Mouse (Mus musculus): ENCODE results near the gene Fmc1. TPM values are rescaled to one million over a fixed set of nuclear protein-coding genes. Genes with fewer than 3 reads are reported as not detected.
A peak's percentile ranks its signal among the peaks of the same experiment; 100 is the strongest.

Fmc1 gene
- polyA plus RNA-seq, 1 experiment from 2014 or later: 288 TPM

- peak overlapping the region; percentile 95 for H3K9ac ChIP-seq (ENCODE audit: low read depth, low read length)
- peaks cover 9% of the 10 kb centered on the region; the same call in 1 of the 2 replicates for H3K4me1 ChIP-seq (replicated peaks; ENCODE audit: insufficient read depth, low read length)
- no peaks in the 10 kb centered on the region for H3K27me3 ChIP-seq (ENCODE audit: insufficient read depth, low read length)
- peak overlapping the region; percentile 99 for H3K27ac ChIP-seq
- H3K9me3 ChIP-seq (replicated peaks; ENCODE audit: low read length): no peaks in the 10 kb centered on the region
- H3K36me3 ChIP-seq (ENCODE audit: insufficient read depth, low read length): 0 out of 2 replicates have a peak, but pooled peaks cover 2% of the 10 kb centered on the region
- H3K4me3 ChIP-seq (replicated peaks; ENCODE audit: low read depth, low read length): peak overlapping the region; percentile 76
- H3K4me2 ChIP-seq (ENCODE audit: low read length): peak overlapping the region; percentile 52
- WGBS: under 1% methylated on average over 32 of the region's 32 CpGs
- peak; percentile 99 for DNase-seq (ENCODE audit: low spot score)
- peak; percentile 95 for ATAC-seq (replicated peaks; ENCODE audit: low FRiP score, low read depth)
- no peak for TF ChIP-seq CTCF (IDR thresholded peaks at IDR 0.05; ENCODE audit: low read depth)
Observed at GRCm38 (mm10) chr6:38551989-38552635, 18.8 kb downstream of the Fmc1 start.

GRCm38 (mm10) chr6:38552636-38553000, 19.3 kb downstream of the Fmc1 start:
- ATAC-seq (replicated peaks; ENCODE audit: low FRiP score, low read depth) (no peak), DNase-seq (ENCODE audit: low spot score) (no peak)
- 13% methylated on average over 5 of the region's 5 CpGs for WGBS
- Histone ChIP-seq H3K4me3 (replicated peaks; ENCODE audit: low read depth, low read length) (peak overlapping the region; percentile 76), H3K9ac (ENCODE audit: low read depth, low read length) (peak overlapping the region; percentile 95), H3K27ac (peak overlapping the region; percentile 99; the same call in 1 of the 2 replicates), H3K4me1 (replicated peaks; ENCODE audit: insufficient read depth, low read length) (peaks cover 9% of the 10 kb centered on the region; the same call in 1 of the 2 replicates), H3K4me2 (ENCODE audit: low read length) (peak overlapping the region; percentile 52), H3K9me3 (replicated peaks; ENCODE audit: low read length) (no peaks in the 10 kb centered on the region), H3K36me3 (ENCODE audit: insufficient read depth, low read length) (0 out of 2 replicates have a peak, but pooled peaks cover 2% of the 10 kb centered on the region), H3K27me3 (ENCODE audit: insufficient read depth, low read length) (no peaks in the 10 kb centered on the region)
- TF ChIP-seq CTCF (IDR thresholded peaks at IDR 0.05; ENCODE audit: low read depth): no peak

DNA sequence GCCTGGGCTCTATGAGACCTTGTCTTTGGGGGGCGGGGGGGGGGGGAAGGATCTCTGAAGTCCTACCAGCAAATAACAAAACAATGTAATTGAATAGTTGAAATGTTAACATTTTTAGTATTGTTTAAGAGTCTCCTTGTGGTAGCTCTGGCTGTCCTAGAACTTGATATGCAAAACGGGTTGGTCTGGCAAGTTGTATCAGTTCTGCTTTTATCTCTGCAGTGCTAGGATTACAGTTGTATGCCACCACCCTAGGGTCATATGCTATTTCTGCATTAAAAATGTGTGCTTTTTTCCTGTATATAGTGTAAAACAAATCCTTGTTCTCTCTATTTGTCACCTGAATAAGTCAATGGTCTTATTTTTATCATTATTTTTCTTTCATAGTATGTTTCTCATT, 42.8 kb downstream of the Fmc1 start:
- no peak for TF ChIP-seq CTCF (IDR thresholded peaks at IDR 0.05; ENCODE audit: low read depth)
- DNase-seq (ENCODE audit: low spot score) (no peak), ATAC-seq (replicated peaks; ENCODE audit: low FRiP score, low read depth) (no peak)
- Histone ChIP-seq H3K27ac (no peak overlapping the region), H3K36me3 (ENCODE audit: insufficient read depth, low read length) (peaks cover 25% of the 10 kb centered on the region), H3K4me1 (replicated peaks; ENCODE audit: insufficient read depth, low read length) (no peaks in the 10 kb centered on the region), H3K9ac (ENCODE audit: low read depth, low read length) (no peak overlapping the region), H3K9me3 (replicated peaks; ENCODE audit: low read length) (no peaks in the 10 kb centered on the region), H3K4me2 (ENCODE audit: low read length) (no peak overlapping the region), H3K27me3 (ENCODE audit: insufficient read depth, low read length) (no peaks in the 10 kb centered on the region), H3K4me3 (replicated peaks; ENCODE audit: low read depth, low read length) (no peak overlapping the region)
- 81% methylated on average over 2 of the region's 2 CpGs for WGBS

GRCm38 (mm10) chr6:38580112-38580857, 47.0 kb downstream of the Fmc1 start:
- H3K36me3 ChIP-seq (ENCODE audit: insufficient read depth, low read length): peaks cover 24% of the 10 kb centered on the region; the same call in 1 of the 2 replicates

DNA sequence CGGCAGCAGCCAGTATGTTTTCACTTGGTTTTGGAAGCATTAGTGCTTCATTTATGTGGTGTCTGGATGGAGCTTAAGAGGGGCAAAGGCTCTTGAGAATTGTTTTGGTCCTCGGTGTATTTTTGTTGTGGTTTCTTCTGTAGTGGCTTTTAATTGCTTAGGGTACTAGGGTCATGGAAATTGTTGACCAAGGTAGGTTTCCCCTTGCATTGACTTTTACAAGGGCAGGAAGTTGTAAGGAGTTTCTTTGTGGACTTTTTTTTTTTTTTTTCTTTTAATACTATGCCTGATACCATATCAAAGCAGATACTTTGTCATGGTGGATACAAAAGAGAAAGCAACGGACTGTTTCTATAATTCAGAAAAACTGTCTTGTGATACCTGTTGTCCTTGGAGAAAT, 48.4 kb downstream of the Fmc1 start:
- no peak overlapping the region for H3K27ac ChIP-seq
- DNase-seq (ENCODE audit: low spot score): no peak
- peaks cover 32% of the 10 kb centered on the region; the same call in 1 of the 2 replicates for H3K36me3 ChIP-seq (ENCODE audit: insufficient read depth, low read length)
- no peaks in the 10 kb centered on the region for H3K9me3 ChIP-seq (replicated peaks; ENCODE audit: low read length)
- no peak overlapping the region for H3K4me3 ChIP-seq (replicated peaks; ENCODE audit: low read depth, low read length)
- WGBS: 86% methylated on average over 3 of the region's 3 CpGs
- ATAC-seq (replicated peaks; ENCODE audit: low FRiP score, low read depth): no peak
- no peaks in the 10 kb centered on the region for H3K4me1 ChIP-seq (replicated peaks; ENCODE audit: insufficient read depth, low read length)
- H3K9ac ChIP-seq (ENCODE audit: low read depth, low read length): no peak overlapping the region
- no peak overlapping the region for H3K4me2 ChIP-seq (ENCODE audit: low read length)
- no peak for TF ChIP-seq CTCF (IDR thresholded peaks at IDR 0.05; ENCODE audit: low read depth)
- no peaks in the 10 kb centered on the region for H3K27me3 ChIP-seq (ENCODE audit: insufficient read depth, low read length)

More at GRCm38 (mm10) chr6:38580112-38580857, 47.0 kb downstream of the Fmc1 start:
- Histone ChIP-seq H3K27me3 (ENCODE audit: insufficient read depth, low read length) (no peaks in the 10 kb centered on the region), H3K9ac (ENCODE audit: low read depth, low read length) (no peak overlapping the region), H3K4me2 (ENCODE audit: low read length) (no peak overlapping the region), H3K9me3 (replicated peaks; ENCODE audit: low read length) (no peaks in the 10 kb centered on the region), H3K27ac (no peak overlapping the region), H3K4me3 (replicated peaks; ENCODE audit: low read depth, low read length) (no peak overlapping the region), H3K4me1 (replicated peaks; ENCODE audit: insufficient read depth, low read length) (no peaks in the 10 kb centered on the region)
- 92% methylated on average over 3 of the region's 3 CpGs for WGBS
- no peak for DNase-seq (ENCODE audit: low spot score)
- TF ChIP-seq CTCF (IDR thresholded peaks at IDR 0.05; ENCODE audit: low read depth): no peak
- no peak for ATAC-seq (replicated peaks; ENCODE audit: low FRiP score, low read depth)

Small RNA genes within 50 kb of the gene (microRNA-seq; reads per million reads assigned to microRNA genes)
- not detected for gene Mir7670

Other genes with a start within 250 kb of the Fmc1 start
- 4.9 and 5.3 TPM in 2 replicates for gene Zc3hav1l, start 234.2 kb upstream of the Fmc1 start, polyA plus RNA-seq (2015; fragmentation: Nextera tagmentation; extraction: Ambion mirVana)
- gene Zc3hav1, start 178.9 kb upstream of the Fmc1 start, polyA plus RNA-seq (2015; fragmentation: Nextera tagmentation; extraction: Ambion mirVana): 5.4 and 5.6 TPM in 2 replicates
- 4.3 and 5.1 TPM in 2 replicates for gene Ttc26, start 152.0 kb upstream of the Fmc1 start, polyA plus RNA-seq (2015; fragmentation: Nextera tagmentation; extraction: Ambion mirVana)
- gene Ubn2, start 99.6 kb upstream of the Fmc1 start, polyA plus RNA-seq (2015; fragmentation: Nextera tagmentation; extraction: Ambion mirVana): 8.1 and 8.3 TPM in 2 replicates
- gene Luc7l2, start 17.8 kb downstream of the Fmc1 start, polyA plus RNA-seq (2015; fragmentation: Nextera tagmentation; extraction: Ambion mirVana): 29.9 and 33.4 TPM in 2 replicates
- gene Klrg2, start 103.7 kb downstream of the Fmc1 start, polyA plus RNA-seq (2015; fragmentation: Nextera tagmentation; extraction: Ambion mirVana): 0.82 and 1.4 TPM in 2 replicates
- gene Clec2l, start 129.6 kb downstream of the Fmc1 start, polyA plus RNA-seq (2015; fragmentation: Nextera tagmentation; extraction: Ambion mirVana): 0.68 and 1.6 TPM in 2 replicates

Measured in kidney, postnatal 0 days (tissue).